Mouse (Mus musculus) small intestine, adult 2 months (tissue): ENCODE measurements around the gene Ccdc62.

Source experiments
- CTCF ChIP-seq: fragments of 200-500 bp; IDR thresholded peaks from 2 replicates; pipeline ENCODE4 v1.5.1; 2012; ENCODE audit warnings: low read depth, mild to moderate bottlenecking, control low read depth, inconsistent platforms, low read length, moderate library complexity, mixed read lengths; ENCODE audit not compliant: insufficient replicate concordance, insufficient read length; ENCODE audit errors: extremely low read depth
- POLR2A ChIP-seq: fragments of 200-500 bp; IDR thresholded peaks from 2 replicates; pipeline ENCODE4 v1.6.1; 2012; ENCODE audit warnings: low read depth, mild to moderate bottlenecking, control low read depth, inconsistent platforms, low read length, moderate library complexity

GRCm38 (mm10) chr5:123930508-123930989, at the start of gene Ccdc62:
- TF ChIP-seq POLR2A (peak; percentile 96), CTCF (no peak)
